Mouse (Mus musculus) stomach, postnatal 0 days (tissue): ENCODE measurements around the gene Mllt3.

Experiments
- CTCF ChIP-seq: IDR thresholded peaks from 2 replicates; pipeline ENCODE4 v1.5.1; 2016; ENCODE audit warnings: antibody characterized with exemption, low read depth, mild to moderate bottlenecking, moderate library complexity
- EP300 ChIP-seq: optimal IDR thresholded peaks from 2 replicates; pipeline ENCODE3; 2016; ENCODE audit warnings: antibody characterized with exemption

- TF ChIP-seq CTCF (no peak), EP300 (no peak)
Measured at GRCm38 (mm10) chr4:87984091-87984490, 49.1 kb downstream of the Mllt3 start.
